Comparison of ENCODE assay signal across 12 mouse cellular contexts in the genomic region with DNA sequence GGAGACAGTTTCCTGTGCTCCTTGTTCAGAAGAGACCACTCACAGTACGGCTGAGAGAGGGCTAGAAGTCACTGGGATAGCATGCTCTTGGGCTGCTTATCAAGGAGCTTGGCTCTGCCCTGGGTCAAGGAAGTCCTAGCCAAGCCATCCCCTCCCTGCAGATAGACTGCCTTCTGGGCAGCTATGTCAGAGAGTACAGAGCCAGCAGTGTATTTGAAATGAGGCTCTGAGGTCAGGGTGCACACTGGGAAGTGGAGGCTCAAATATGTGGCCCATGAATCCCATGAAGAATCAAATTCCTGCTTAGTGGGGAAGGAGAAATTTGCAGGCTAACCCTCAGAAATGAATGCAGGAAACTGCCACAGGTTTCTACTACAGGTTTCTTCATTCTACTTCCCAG. TPM values are rescaled to one million over a fixed set of nuclear protein-coding genes. Genes with fewer than 3 reads are reported as not detected.
DNase-seq lines count a peak whose midpoint lies in the region; ATAC-seq and TF ChIP-seq lines count a peak whose summit lies in the region.
"Had no signal": no experiment of that assay in that cellular context is flagged by ENCODE, and none has a peak within 500 bp of the region (broad histone marks: within the 10 kb centered on the region; RNA-seq: fewer than 3 reads in every experiment).

No protein-coding gene starts in this region.

- no peak for DNase-seq in spleen, adult 2 months (ENCODE audit: low read depth in 1 of 2, low spot score in 2 of 2)
- no peak for DNase-seq in spleen, postnatal 14 days (ENCODE audit: low spot score in 2 of 2)
- no peak for DNase-seq in hindbrain, postnatal 0 days (ENCODE audit: low spot score)
- no peak for DNase-seq in ovary, postnatal 36 days (ENCODE audit: low spot score)
- DNase-seq in right cerebral cortex, postnatal 14 days, result no peak
- DNase-seq: adrenal gland, postnatal 25 days; thymus, postnatal 4 days had no signal

- ATAC-seq in erythroblast, adult 5-6 weeks (replicated peaks; ENCODE audit: low FRiP score, poor library complexity, severe bottlenecking), result no peak
- no peak for ATAC-seq in hindbrain, postnatal 0 days
- no peak for ATAC-seq in megakaryocyte-erythroid progenitor cell, adult 5-6 weeks (replicated peaks; ENCODE audit: low FRiP score, low TSS enrichment, poor library complexity, severe bottlenecking)
- ATAC-seq: intestine, embryonic 16.5 days had no signal

- 40% methylated on average over 1 of the region's 1 CpGs for WGBS in spleen, adult 2 months
- 44% methylated on average over 1 of the region's 1 CpGs for whole genome bisulfite sequencing in hindbrain, postnatal 0 days

- H3K9me3 ChIP-seq in erythroblast, embryonic 14.5 days (ENCODE audit: control insufficient read depth, low read length), result no peaks in the 10 kb centered on the region
- H3K9me3 ChIP-seq in hindbrain, postnatal 0 days (ENCODE audit: low read length), result no peaks in the 10 kb centered on the region
- H3K9me3 ChIP-seq: limb, embryonic 12.5 days had no signal

- no peak for TF ChIP-seq POLR2A in spleen, adult 2 months (IDR thresholded peaks at IDR 0.05; ENCODE audit: low read depth, low read length)

- H3K27ac ChIP-seq in spleen, adult 2 months (ENCODE audit: insufficient read depth, low read length), result peak overlapping the region; percentile 36
- H3K27ac ChIP-seq in hindbrain, postnatal 0 days, result no peak overlapping the region
- H3K27ac ChIP-seq: limb, embryonic 12.5 days had no signal

- no peak overlapping the region for H3K9ac ChIP-seq in hindbrain, postnatal 0 days (replicated peaks; ENCODE audit: low read length)
- H3K9ac ChIP-seq: limb, embryonic 12.5 days had no signal

- H3K4me1 ChIP-seq in erythroblast, embryonic 14.5 days (ENCODE audit: control insufficient read depth), result peaks cover 93% of the 10 kb centered on the region
- H3K4me1 ChIP-seq in spleen, adult 2 months (ENCODE audit: control insufficient read depth, insufficient read depth, insufficient read length), result peaks cover 33% of the 10 kb centered on the region
- H3K4me1 ChIP-seq in hindbrain, postnatal 0 days (ENCODE audit: insufficient read depth, low read length), result peaks cover 20% of the 10 kb centered on the region

- peaks cover 25% of the 10 kb centered on the region for H3K36me3 ChIP-seq in erythroblast, embryonic 14.5 days (ENCODE audit: control insufficient read depth)
- H3K36me3 ChIP-seq in spleen, adult 2 months (ENCODE audit: control insufficient read depth, insufficient read depth, low read length), result no peaks in the 10 kb centered on the region
- no peaks in the 10 kb centered on the region for H3K36me3 ChIP-seq in hindbrain, postnatal 0 days (ENCODE audit: insufficient read depth, low read length)
- H3K36me3 ChIP-seq: limb, embryonic 12.5 days had no signal

- peak overlapping the region; percentile 90 for H3K4me2 ChIP-seq in hindbrain, postnatal 0 days (ENCODE audit: low read depth, low read length)

- H3K27me3 ChIP-seq in erythroblast, embryonic 14.5 days (ENCODE audit: control insufficient read depth), result no peaks in the 10 kb centered on the region
- H3K27me3 ChIP-seq in spleen, adult 2 months (ENCODE audit: control insufficient read depth, insufficient read depth, low read length), result no peaks in the 10 kb centered on the region
- no peaks in the 10 kb centered on the region for H3K27me3 ChIP-seq in hindbrain, postnatal 0 days (ENCODE audit: insufficient read depth, low read length)
- H3K27me3 ChIP-seq: limb, embryonic 12.5 days had no signal

- no peak for TF ChIP-seq CTCF in spleen, adult 2 months (IDR thresholded peaks at IDR 0.05; ENCODE audit: extremely low read depth, insufficient read depth, insufficient read length, insufficient replicate concordance)
- no peak for TF ChIP-seq CTCF in hindbrain, postnatal 0 days (IDR thresholded peaks at IDR 0.05; ENCODE audit: low read depth)

- peak overlapping the region; percentile 76 for H3K4me3 ChIP-seq in erythroblast, embryonic 14.5 days (replicated peaks)
- no peak overlapping the region for H3K4me3 ChIP-seq in spleen, adult 2 months (ENCODE audit: extremely low read depth, insufficient read depth, insufficient read length)
- H3K4me3 ChIP-seq in hindbrain, postnatal 0 days (ENCODE audit: low read length), result 0 out of 2 replicates have a peak overlapping the region, but pooled peaks have one; percentile 73
- H3K4me3 ChIP-seq: limb, embryonic 12.5 days had no signal

RNA-seq across cellular contexts. Expression of gene Klf13, which starts 4.2 kb away (rescaled TPM):
- polyA plus RNA-seq in erythroblast, embryonic 14.5 days (2012), result 8.8 and 11.3 TPM in 2 replicates
- 29.4 and 32.6 TPM in 2 replicates for total RNA-seq in erythroblast, adult 5-6 weeks (2015; ENCODE audit: low replicate concordance)
- total RNA-seq in erythroblast, adult 5-6 weeks (2017; ENCODE audit: low replicate concordance), result 16.7 and 36.9 TPM in 2 replicates
- 72.0 and 89.0 TPM in 2 replicates for polyA plus RNA-seq in spleen, adult 2 months (2012; rRNA removed)
- total RNA-seq in hindbrain, postnatal 0 days (2014; rRNA removed), result 30.7 and 34.0 TPM in 2 replicates
- polyA plus RNA-seq in hindbrain, postnatal 0 days (2015; fragmentation: Nextera tagmentation; extraction: Ambion mirVana), result 26.9 and 28.0 TPM in 2 replicates
- total RNA-seq in megakaryocyte-erythroid progenitor cell, adult 5-6 weeks (2014; fragmentation: Nextera tagmentation), result 36.6 and 56.3 TPM in 2 replicates
- 14.7 and 17.3 TPM in 2 replicates for total RNA-seq in megakaryocyte-erythroid progenitor cell, adult 5-6 weeks (2017)

RNA-seq across cellular contexts. Expression of gene E030018B13Rik, which starts 17.9 kb away (rescaled TPM):
- polyA plus RNA-seq in erythroblast, embryonic 14.5 days (2012), result not detected in 2 replicates
- not detected in 2 replicates for total RNA-seq in erythroblast, adult 5-6 weeks (2015; ENCODE audit: low replicate concordance)
- not detected in 2 replicates for total RNA-seq in erythroblast, adult 5-6 weeks (2017; ENCODE audit: low replicate concordance)
- polyA plus RNA-seq in spleen, adult 2 months (2012; rRNA removed), result not detected in 2 replicates
- not detected in 2 replicates for total RNA-seq in hindbrain, postnatal 0 days (2014; rRNA removed)
- polyA plus RNA-seq in hindbrain, postnatal 0 days (2015; fragmentation: Nextera tagmentation; extraction: Ambion mirVana), result not detected in 2 replicates
- not detected in 2 replicates for total RNA-seq in megakaryocyte-erythroid progenitor cell, adult 5-6 weeks (2014; fragmentation: Nextera tagmentation)
- 0.15 TPM in 1 of 2 replicates, not detected in the other for total RNA-seq in megakaryocyte-erythroid progenitor cell, adult 5-6 weeks (2017)
- total RNA-seq: adrenal gland, postnatal 25 days had no signal
- polyA plus RNA-seq: intestine, embryonic 16.5 days; limb, embryonic 12.5 days had no signal
